Mouse (Mus musculus) NIH3T3 (cell line): ENCODE results near the gene Sept5.

Source experiments
- DNase-seq: peaks from one replicate; pipeline ENCODE4 v3.0.0-alpha.2; 2012; ENCODE audit warnings: low read depth

The Sept5 gene

GRCm38 (mm10) chr16:18611752-18612151, 18.0 kb downstream of the Sept5 start:
- DNase-seq = no peak

- no peak for DNase-seq
Observed at GRCm38 (mm10) chr16:18609099-18609498, 20.7 kb downstream of the Sept5 start.

DNA sequence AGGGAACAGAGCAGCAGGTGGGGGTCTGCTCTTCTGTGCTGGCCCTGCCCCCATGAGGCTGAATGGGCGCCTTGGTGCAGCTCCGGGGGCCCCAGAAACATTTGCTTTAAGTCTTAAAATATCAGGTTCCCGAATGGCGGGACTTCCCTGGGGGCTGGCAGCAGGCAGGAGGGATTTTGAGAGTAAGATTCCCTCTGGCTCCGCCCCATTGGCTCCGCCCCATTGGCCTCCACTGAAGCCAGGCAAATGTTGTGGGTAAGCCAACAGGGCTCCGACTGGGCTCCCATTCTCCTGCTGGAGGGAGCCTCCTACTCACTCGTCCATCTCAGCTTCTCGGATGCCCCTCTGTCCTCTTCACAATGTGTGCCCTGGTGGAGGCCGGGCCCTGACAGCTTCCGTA, 21.5 kb downstream of the Sept5 start:
- peak; percentile 69 for DNase-seq

DNA sequence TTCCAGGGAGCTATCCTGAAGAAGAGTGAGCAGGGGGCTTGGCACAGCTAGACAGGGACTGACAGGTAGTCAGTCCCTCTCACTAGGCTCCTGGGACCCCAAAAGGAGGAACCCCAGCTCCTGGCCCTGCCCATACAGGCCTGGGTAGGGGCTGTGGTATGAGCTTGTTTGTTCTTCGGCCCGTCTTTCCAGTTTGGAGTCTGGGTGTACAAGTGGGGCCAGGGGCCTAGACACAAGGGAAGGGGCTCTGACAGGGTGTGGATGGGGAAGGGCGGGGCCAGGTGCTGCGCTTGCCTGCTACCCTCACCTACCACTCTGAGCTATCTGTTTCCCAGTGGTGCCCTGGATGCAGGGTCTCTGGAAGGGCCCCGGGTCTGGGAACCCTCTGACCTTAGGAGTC, 24.0 kb downstream of the Sept5 start:
- no peak for DNase-seq

- DNase-seq = peak; percentile 63
Observed at GRCm38 (mm10) chr16:18604267-18604701, 25.5 kb downstream of the Sept5 start.

DNA sequence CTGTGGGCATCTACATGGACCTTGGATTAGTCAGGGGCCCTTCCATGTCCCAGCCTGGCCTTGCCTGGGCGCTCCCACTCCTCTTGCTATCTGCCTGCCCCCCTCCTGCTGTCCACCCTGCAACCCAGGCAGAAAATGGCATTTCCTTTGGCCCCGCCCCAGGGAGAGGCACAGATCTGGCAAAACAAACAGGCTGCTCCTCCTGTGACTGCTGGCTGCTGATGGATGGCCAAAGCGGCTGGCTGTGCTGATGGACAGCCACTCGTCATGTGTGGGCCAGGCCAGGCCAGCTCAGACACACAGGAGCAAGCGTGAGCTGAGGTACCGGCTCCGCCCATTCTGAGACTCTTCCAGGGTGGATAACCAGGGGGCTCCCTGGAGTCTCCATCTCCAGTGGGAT, 28.3 kb downstream of the Sept5 start:
- DNase-seq = no peak

GRCm38 (mm10) chr16:18598006-18598405, 31.7 kb downstream of the Sept5 start:
- DNase-seq = no peak

- no peak for DNase-seq
Observed at GRCm38 (mm10) chr16:18596255-18596654, 33.5 kb downstream of the Sept5 start.

DNA sequence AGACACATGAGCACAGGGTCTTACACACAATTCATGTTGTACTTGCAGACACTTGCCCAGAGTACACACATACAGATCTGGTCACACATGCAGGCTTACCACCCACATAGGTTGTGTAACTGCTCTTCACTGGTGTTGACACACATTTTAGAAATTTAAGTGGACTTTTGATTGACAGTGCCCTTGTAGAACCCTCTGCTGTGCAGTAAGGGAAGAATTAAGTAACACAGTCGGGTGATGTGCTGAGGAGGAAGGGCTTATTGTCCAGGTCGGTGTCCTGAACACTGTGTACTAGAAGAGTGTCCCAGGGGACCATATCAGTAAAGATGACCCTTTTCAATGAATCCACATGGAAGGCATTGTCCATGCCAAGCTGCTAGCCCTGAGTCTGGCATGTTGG, 35.8 kb downstream of the Sept5 start:
- no peak for DNase-seq

GRCm38 (mm10) chr16:18591047-18592018, 38.4 kb downstream of the Sept5 start:
- DNase-seq = peak; percentile 30

GRCm38 (mm10) chr16:18589804-18590790, 39.7 kb downstream of the Sept5 start, which contains the start of gene Tbx1:
Gene Tbx1 (minus strand): TSS chr16:18590671.
- peak; percentile 25 for DNase-seq

GRCm38 (mm10) chr16:18589080-18589621, 40.6 kb downstream of the Sept5 start:
- no peak for DNase-seq

GRCm38 (mm10) chr16:18588738-18589055, 41.1 kb downstream of the Sept5 start:
- no peak for DNase-seq

- no peak for DNase-seq
Observed at GRCm38 (mm10) chr16:18587847-18588737, 41.7 kb downstream of the Sept5 start.

- no peak for DNase-seq
Observed at GRCm38 (mm10) chr16:18586906-18587546, 42.7 kb downstream of the Sept5 start.

GRCm38 (mm10) chr16:18586076-18586905, 43.5 kb downstream of the Sept5 start:
- no peak for DNase-seq

DNA sequence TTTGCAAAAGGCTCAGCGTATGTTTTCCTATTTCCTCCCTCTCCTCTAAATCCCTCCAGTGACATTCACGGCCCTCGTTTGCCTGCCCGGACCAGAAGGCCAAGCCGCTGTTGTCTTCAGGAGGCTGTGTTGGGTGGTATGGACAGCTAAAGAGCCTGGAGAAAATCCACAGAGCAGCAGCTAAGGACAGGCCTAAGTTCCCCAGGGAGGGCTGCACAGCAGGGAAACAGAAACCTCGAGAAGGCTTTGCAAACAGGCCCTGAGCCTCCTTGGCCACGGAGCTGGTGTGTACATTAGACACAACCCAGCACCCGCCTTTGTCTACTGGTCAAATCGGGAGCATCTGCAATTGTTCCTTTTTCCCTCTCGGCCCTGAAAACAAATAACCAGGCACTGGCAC, 44.1 kb downstream of the Sept5 start:
- no peak for DNase-seq

DNA sequence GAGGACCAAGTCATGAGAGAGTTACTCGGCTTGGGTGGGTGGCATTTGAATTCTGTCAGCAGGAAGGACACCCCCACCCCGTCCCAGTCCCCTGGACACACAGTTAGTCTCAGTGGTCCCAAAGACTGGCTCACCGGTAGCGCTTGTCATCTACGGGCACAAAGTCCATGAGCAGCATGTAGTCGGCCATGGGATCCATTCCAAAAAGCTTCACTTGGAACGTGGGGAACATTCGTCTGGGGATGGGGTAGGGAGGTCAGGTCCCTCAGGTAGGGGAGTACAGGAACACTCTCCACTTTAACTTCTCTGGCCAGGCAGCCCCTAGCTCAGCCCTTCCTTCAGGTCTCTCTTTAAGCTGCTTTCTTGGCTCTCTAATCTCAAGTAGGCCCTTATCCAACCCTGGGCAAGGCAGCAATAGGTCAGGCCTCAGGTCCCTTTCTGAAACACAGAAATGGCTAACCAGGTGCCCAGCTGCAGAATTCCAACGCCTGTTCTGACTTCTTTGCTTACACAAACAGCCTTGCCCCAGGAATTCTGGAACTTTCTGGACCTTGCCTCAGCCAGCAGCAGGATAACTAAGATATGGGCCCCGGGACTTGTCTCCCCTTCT, 44.7 kb downstream of the Sept5 start:
- no peak for DNase-seq

GRCm38 (mm10) chr16:18583673-18584357, 45.9 kb downstream of the Sept5 start:
- no peak for DNase-seq
